Mouse (Mus musculus) spleen, adult 2 months (tissue): ENCODE data around the gene Rcan2. TPM values are rescaled to one million over a fixed set of nuclear protein-coding genes. Genes with fewer than 3 reads are reported as not detected.
"Not testable (repeated sequence)": the region's sequence is repeated elsewhere in the genome, so short reads cannot be mapped to it uniquely, and the experiment has no call there.

Experiments
- DNase-seq, 2 experiments: peaks; one replicate each; pipeline versions ENCODE4 v3.0.0 to v3.0.0-alpha.2; 2012 to 2021; ENCODE audit warnings: low spot score in 2 of 2, low read depth in 1 of 2
- H3K27ac ChIP-seq: fragments of 200-500 bp; 2 replicates; pipeline ENCODE4 v1.5.1; 2012; ENCODE audit warnings: low read length, inconsistent platforms; ENCODE audit not compliant: insufficient read depth
- H3K27me3 ChIP-seq: fragments of 200-500 bp; 2 replicates; pipeline ENCODE4 v1.6.1; 2012; ENCODE audit warnings: mild to moderate bottlenecking, moderate library complexity, low read length, inconsistent platforms; ENCODE audit not compliant: control insufficient read depth, insufficient read depth
- H3K36me3 ChIP-seq: fragments of 200-500 bp; 2 replicates; pipeline ENCODE4 v1.6.1; 2012; ENCODE audit warnings: mild to moderate bottlenecking, low read length, inconsistent platforms; ENCODE audit not compliant: control insufficient read depth, insufficient read depth
- H3K4me1 ChIP-seq: fragments of 200-500 bp; 2 replicates; pipeline ENCODE4 v1.6.1; 2011; ENCODE audit warnings: inconsistent platforms; ENCODE audit not compliant: control insufficient read depth, insufficient read depth, insufficient read length
- H3K4me3 ChIP-seq: fragments of 200-500 bp; 2 replicates; pipeline ENCODE4 v1.5.1; 2011; ENCODE audit warnings: mild to moderate bottlenecking, inconsistent platforms; ENCODE audit not compliant: insufficient read depth, insufficient read length; ENCODE audit errors: extremely low read depth
- CTCF ChIP-seq: fragments of 200-500 bp; IDR thresholded peaks from 2 replicates; pipeline ENCODE4 v1.5.1; 2011; ENCODE audit warnings: mild to moderate bottlenecking, inconsistent platforms; ENCODE audit not compliant: insufficient read depth, insufficient read length, insufficient replicate concordance; ENCODE audit errors: extremely low read depth
- POLR2A ChIP-seq: fragments of 200-500 bp; IDR thresholded peaks from 2 replicates; pipeline ENCODE4 v1.6.1; 2011; ENCODE audit warnings: low read depth, low read length, inconsistent platforms
- WGBS: fragments of 180-500 bp; shearing (Covaris S2); methylation state at CpG from one replicate; pipeline ENCODE4 v1.1.7; 2018; 5-methylcytosine and 5-hydroxymethylcytosine counted together
- polyA plus RNA-seq: library from polyadenylated mRNA; depleted of rRNA; stranded (reverse); fragments of >200 nt; gene quantifications from 2 replicates; pipeline ENCODE4 v1.2.3, GENCODE M21; 2012

Rcan2 gene
- polyA plus RNA-seq, 1 experiment = 1.4 TPM

DNA sequence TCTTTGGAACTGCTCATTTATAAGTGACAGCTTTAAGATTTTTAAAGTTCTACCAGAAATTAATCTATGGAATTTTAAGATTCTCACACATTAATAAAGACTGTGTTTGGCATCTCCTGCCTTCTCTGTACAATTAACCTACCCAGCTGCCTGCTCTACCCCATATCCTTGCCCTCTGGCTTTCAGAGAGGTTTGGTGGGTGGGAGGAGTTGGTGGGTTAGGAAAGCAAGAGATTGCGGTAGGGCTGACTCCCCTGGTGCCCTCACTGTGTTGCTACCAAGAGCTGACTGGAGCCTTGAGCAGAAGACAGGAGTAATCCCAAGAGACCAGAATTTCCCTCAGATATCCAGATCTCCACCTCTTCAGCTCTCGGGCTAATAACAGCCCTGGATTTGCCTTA is 21.5 kb downstream of the Rcan2 start:
- no peak for DNase-seq
- no peak overlapping the region for H3K27ac ChIP-seq
- no peaks in the 10 kb centered on the region for H3K27me3 ChIP-seq
- no peak overlapping the region for H3K4me3 ChIP-seq
- TF ChIP-seq POLR2A = no peak
- no peak for TF ChIP-seq CTCF
- WGBS = 91% methylated on average over 2 of the region's 2 CpGs
- no peaks in the 10 kb centered on the region for H3K4me1 ChIP-seq
- H3K36me3 ChIP-seq = no peaks in the 10 kb centered on the region

GRCm38 (mm10) chr17:43824781-43825410 is 23.7 kb downstream of the Rcan2 start:
- no peak for DNase-seq

GRCm38 (mm10) chr17:43825411-43825785 is 24.2 kb downstream of the Rcan2 start:
- H3K4me3 ChIP-seq, H3K36me3 ChIP-seq, H3K27me3 ChIP-seq, H3K4me1 ChIP-seq, H3K27ac ChIP-seq, DNase-seq: not testable (repeated sequence)
- 64% methylated on average over 1 of the region's 1 CpGs for WGBS

More at GRCm38 (mm10) chr17:43824781-43825410, 23.7 kb downstream of the Rcan2 start:
- TF ChIP-seq CTCF = no peak
- no peak for TF ChIP-seq POLR2A
- no peak overlapping the region for H3K4me3 ChIP-seq
- H3K27me3 ChIP-seq = no peaks in the 10 kb centered on the region
- H3K4me1 ChIP-seq = no peaks in the 10 kb centered on the region
- H3K27ac ChIP-seq = no peak overlapping the region
- WGBS = 89% methylated on average over 10 of the region's 10 CpGs
- no peaks in the 10 kb centered on the region for H3K36me3 ChIP-seq

- no peaks in the 10 kb centered on the region for H3K36me3 ChIP-seq
- no peak for DNase-seq
- no peak overlapping the region for H3K27ac ChIP-seq
- WGBS = 80% methylated on average over 3 of the region's 3 CpGs
- TF ChIP-seq CTCF (no peak), POLR2A (no peak)
- H3K4me3 ChIP-seq = no peak overlapping the region
- H3K27me3 ChIP-seq = no peaks in the 10 kb centered on the region
- no peaks in the 10 kb centered on the region for H3K4me1 ChIP-seq
Observed at GRCm38 (mm10) chr17:43827261-43827660, 26.1 kb downstream of the Rcan2 start.

DNA sequence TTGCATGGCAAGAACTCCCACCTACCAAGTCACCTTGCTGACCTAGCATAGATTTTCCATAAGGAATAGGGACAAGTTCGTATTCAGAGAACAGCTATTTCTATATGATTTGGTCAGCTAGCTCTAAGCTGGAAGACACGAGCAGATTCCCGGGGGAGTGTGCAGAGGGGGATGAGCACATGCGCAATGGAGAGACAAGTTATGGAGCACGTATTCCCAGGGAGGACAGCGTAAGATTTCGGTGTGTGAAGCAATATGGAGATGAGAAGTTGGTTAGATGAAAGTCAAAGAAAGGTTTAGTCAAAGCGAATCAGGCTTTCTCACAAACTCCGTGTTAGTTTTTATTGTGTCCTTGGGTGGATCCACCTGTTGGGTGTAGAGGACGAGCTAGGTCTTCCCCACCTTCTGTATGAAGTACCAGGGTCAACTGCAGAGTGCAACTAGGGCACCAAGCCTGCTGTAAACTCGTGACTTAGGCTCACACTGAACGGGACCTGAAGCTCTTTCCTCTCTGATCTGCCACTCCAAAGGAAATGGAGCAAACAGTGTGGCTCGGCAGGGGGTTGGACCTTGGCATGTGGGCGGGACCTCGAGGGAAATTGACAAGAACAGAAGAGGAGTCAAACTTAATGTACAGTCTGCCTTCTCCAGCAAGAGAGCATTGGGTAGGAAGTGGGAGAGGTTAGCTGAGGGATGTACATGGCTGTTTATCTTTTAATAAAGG is 31.4 kb downstream of the Rcan2 start:
- H3K27ac ChIP-seq = no peak overlapping the region
- H3K27me3 ChIP-seq = no peaks in the 10 kb centered on the region
- DNase-seq = no peak
- no peak overlapping the region for H3K4me3 ChIP-seq
- no peaks in the 10 kb centered on the region for H3K36me3 ChIP-seq
- WGBS = 74% methylated on average over 15 of the region's 15 CpGs
- no peak for TF ChIP-seq CTCF
- TF ChIP-seq POLR2A = no peak
- no peaks in the 10 kb centered on the region for H3K4me1 ChIP-seq

DNA sequence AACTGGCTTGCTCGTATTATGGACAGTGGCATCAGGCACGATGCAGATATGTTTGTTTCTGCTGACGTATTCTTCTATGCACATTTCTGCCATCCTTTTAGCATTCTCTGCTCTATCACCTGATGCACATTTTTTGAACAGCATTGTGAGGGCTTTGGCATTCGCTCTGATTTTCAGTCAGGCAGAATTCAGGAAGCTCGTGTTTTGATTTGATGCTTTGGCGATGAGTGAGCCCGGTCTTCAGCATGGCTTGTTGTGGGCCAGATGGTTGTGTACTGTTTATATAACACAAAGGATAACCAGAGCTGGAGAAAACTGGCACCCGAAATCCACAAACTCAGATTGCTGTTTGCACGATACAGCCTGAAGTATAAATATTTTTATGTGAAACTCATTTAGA is 39.1 kb downstream of the Rcan2 start:
- TF ChIP-seq POLR2A (no peak), CTCF (no peak)
- 86% methylated on average over 9 of the region's 9 CpGs for WGBS
- no peak overlapping the region for H3K27ac ChIP-seq
- H3K4me3 ChIP-seq = no peak overlapping the region
- H3K4me1 ChIP-seq = no peaks in the 10 kb centered on the region
- no peaks in the 10 kb centered on the region for H3K36me3 ChIP-seq
- H3K27me3 ChIP-seq = no peaks in the 10 kb centered on the region
- DNase-seq = no peak

GRCm38 (mm10) chr17:43846714-43847113 is 45.6 kb downstream of the Rcan2 start:
- no peak overlapping the region for H3K4me3 ChIP-seq
- WGBS = 61% methylated on average over 2 of the region's 2 CpGs
- TF ChIP-seq CTCF (no peak), POLR2A (no peak)
- H3K27me3 ChIP-seq = no peaks in the 10 kb centered on the region
- no peaks in the 10 kb centered on the region for H3K36me3 ChIP-seq
- H3K4me1 ChIP-seq = no peaks in the 10 kb centered on the region
- no peak for DNase-seq
- H3K27ac ChIP-seq = no peak overlapping the region
